Mouse (Mus musculus): ENCODE measurements around the gene Ttc26. TPM values are rescaled to one million over a fixed set of nuclear protein-coding genes. Genes with fewer than 3 reads are reported as not detected.
"Not testable (repeated sequence)": the region's sequence is repeated elsewhere in the genome, so short reads cannot be mapped to it uniquely, and the experiment has no call there.

The Ttc26 gene
- total RNA-seq, 2 experiments from 2014 or later: 10.6 to 11.9 TPM

DNA sequence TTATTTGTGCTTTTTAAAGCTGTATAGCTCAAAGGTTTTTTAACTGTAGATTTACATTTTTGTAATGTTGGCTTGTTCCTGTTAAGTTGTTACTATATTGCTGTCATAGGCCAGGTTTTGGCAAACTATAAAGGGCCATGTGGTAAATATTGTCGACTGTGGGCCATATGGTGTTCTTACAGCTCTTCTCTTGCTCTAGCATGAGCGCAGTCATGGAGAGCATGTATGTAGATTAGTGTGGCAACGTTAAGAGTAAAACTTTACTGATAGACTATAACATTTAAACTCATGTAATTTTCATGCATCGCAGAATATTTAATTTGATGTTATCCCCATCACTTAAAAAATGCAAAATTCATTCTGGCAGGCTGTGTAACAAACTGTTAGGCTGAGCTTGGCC, 71.8 kb downstream of the Ttc26 start:
- no peak for DNase-seq (ENCODE audit: low spot score in 2 of 2)

DNA sequence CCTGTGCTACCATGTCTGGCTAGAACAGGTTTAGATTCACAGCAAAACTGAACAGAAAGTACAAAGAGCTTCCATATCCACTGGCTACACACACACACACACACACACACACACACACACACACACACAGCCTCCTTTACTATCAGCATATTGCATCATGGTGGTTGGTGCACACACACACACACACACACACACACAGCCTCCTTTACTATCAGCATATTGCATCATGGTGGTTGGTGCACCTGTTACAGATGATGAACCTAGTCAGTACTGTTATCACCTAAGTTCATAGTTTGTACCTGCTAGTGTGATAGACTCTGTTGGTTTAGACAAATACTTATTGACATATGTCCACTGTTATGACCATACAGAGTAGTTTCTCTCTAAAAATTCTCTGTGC, 75.2 kb downstream of the Ttc26 start:
- not testable (repeated sequence) for DNase-seq (ENCODE audit: low spot score in 2 of 2)

DNA sequence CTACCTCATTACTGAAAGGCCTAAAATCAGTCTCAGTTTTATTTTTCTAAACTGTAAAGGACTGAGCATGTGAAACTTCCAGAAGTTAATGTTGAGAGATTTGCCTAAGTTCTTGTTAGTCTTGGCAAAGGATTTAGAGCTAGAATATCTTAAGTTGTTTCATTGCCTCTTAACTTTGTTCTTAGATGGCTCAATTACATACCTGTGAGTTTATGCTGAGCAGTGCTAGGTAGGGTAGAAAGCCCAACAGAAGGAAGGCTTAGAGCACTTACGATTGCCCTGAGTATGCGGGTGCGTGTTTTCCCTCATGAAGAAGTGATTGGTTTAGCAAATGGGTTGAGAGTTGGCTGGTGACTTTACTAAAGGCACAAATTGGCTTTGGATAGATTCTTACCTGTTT, 76.8 kb downstream of the Ttc26 start:
- DNase-seq (ENCODE audit: low spot score in 2 of 2): no peak

DNA sequence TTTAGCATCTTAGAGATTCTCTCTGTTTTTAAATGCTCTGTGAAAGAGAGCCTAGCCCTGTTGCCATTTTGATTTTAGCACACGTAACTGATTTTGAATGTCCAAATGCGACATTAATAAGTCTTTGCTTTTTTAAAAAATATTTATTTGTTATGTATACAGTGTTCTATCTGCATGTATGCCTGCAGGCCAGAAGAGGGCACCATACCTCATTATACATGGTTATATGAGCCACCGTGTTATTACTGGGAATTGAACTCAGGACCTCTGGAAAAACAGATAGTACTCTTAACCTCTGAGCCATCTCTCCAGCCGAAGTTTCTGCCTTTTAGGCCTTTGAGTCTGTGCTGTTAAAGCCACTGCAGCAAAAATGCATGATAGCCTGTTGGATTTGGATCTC, 88.3 kb downstream of the Ttc26 start:
- no peak for DNase-seq (ENCODE audit: low spot score in 2 of 2)

Other genes with a start within 250 kb of the Ttc26 start
- gene D630045J12Rik, start 127.5 kb upstream of the Ttc26 start, total RNA-seq (2021): 10 to 100 TPM; 38.0 to 38.3 TPM
- gene Zc3hav1l, start 82.2 kb upstream of the Ttc26 start, total RNA-seq (2021): 1 to 10 TPM; 3.1 to 3.5 TPM
- 1 to 10 TPM; 4.6 to 4.9 TPM for gene Zc3hav1, start 26.9 kb upstream of the Ttc26 start, total RNA-seq (2021)
- 10 to 100 TPM; 55.2 to 55.9 TPM for gene Ubn2, start 52.5 kb downstream of the Ttc26 start, total RNA-seq (2021)
- gene Fmc1, start 152.0 kb downstream of the Ttc26 start, total RNA-seq (2021): 10 to 100 TPM; 55.8 to 57.9 TPM
- 100 to 1,000 TPM; 141 to 156 TPM for gene Luc7l2, start 169.9 kb downstream of the Ttc26 start, total RNA-seq (2021)